Comparison of ENCODE assay signal across 14 mouse cellular contexts in the genomic region with DNA sequence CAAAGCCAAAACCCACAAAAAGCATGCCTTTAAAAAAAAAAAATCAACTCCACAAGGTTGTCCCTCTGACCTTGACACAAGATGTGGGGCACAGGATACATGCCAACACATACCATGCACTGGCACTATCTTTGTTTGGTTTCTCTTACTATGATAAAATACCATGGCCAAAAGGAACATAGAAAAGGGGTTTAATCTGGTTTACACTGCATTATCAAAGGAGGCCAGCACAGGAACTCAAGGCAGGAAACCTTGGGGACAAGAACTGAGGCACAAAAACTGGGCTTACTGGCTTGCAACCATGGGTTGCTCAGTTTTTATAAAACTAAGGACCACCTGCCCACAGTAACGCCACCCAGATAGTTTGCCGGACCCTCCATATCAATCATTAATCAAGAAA.
"Had no signal": no experiment of that assay in that cellular context is flagged by ENCODE, and none has a peak within 500 bp of the region (broad histone marks: within the 10 kb centered on the region; RNA-seq: fewer than 3 reads in every experiment).

No protein-coding gene starts in this region.

- H3K9me3 ChIP-seq: midbrain, embryonic 10.5 days; neural tube, embryonic 12.5 days had no signal

- H3K4me2 ChIP-seq: neural tube, embryonic 12.5 days had no signal

- ATAC-seq: intestine, embryonic 16.5 days had no signal

- H3K4me1 ChIP-seq: midbrain, embryonic 10.5 days; neural tube, embryonic 12.5 days had no signal

- H3K27ac ChIP-seq: midbrain, embryonic 10.5 days; neural tube, embryonic 12.5 days had no signal

- H3K9ac ChIP-seq: neural tube, embryonic 12.5 days had no signal

- H3K27me3 ChIP-seq: neural tube, embryonic 12.5 days had no signal

- DNase-seq: kidney, adult 2 months; kidney, postnatal 25 days; layer of hippocampus, adult 9-11 months; layer of hippocampus, postnatal 36 days; left cerebral cortex, postnatal 4 days; lung, adult 2 months; lung, postnatal 10 days; lung, postnatal 4 days; midbrain, embryonic 14.5 days; thymus, adult 2 months; thymus, postnatal 25 days had no signal

- H3K4me3 ChIP-seq: midbrain, embryonic 10.5 days; neural tube, embryonic 12.5 days had no signal
